Mouse (Mus musculus): ENCODE measurements around the gene Fndc4. TPM values are rescaled to one million over a fixed set of nuclear protein-coding genes. Genes with fewer than 3 reads are reported as not detected.
A peak's percentile ranks its signal among the peaks of the same experiment; 100 is the strongest.

Fndc4 gene
- polyA plus RNA-seq, 1 experiment, result 3.6 TPM

GRCm38 (mm10) chr5:31290521-31291360, 5.1 kb downstream of the Fndc4 start, which contains the start of gene Ift172:
Ift172 (minus strand) TSS chr5:31291116.
- Histone ChIP-seq H3K27ac (ENCODE audit: insufficient read depth, low read length) (peak within 1 kb of the TSS; percentile 90), H3K36me3 (ENCODE audit: control insufficient read depth, insufficient read depth, low read length) (peaks cover under 1% of the 10 kb centered on the region; the same call in 1 of the 2 replicates), H3K27me3 (ENCODE audit: control insufficient read depth, insufficient read depth, low read length) (peaks cover 7% of the 10 kb centered on the region), H3K4me3 (ENCODE audit: extremely low read depth, insufficient read depth, insufficient read length) (peak within 1 kb of the TSS; percentile 68), H3K4me1 (ENCODE audit: control insufficient read depth, insufficient read depth, insufficient read length) (peaks cover 24% of the 10 kb centered on the region)
- 1% methylated on average over 45 of the region's 45 CpGs for WGBS
- peak; percentile 23; the same call in 1 of the 2 replicates for TF ChIP-seq POLR2A (IDR thresholded peaks at IDR 0.05; ENCODE audit: low read depth, low read length)
- TF ChIP-seq CTCF (IDR thresholded peaks at IDR 0.05; ENCODE audit: extremely low read depth, insufficient read depth, insufficient read length, insufficient replicate concordance), result no peak
- DNase-seq (ENCODE audit: low read depth in 1 of 2, low spot score in 2 of 2), result peak; percentile 94 to 99

- Histone ChIP-seq H3K27me3 (ENCODE audit: control insufficient read depth, insufficient read depth, low read length) (no peaks in the 10 kb centered on the region), H3K4me3 (ENCODE audit: extremely low read depth, insufficient read depth, insufficient read length) (no peak overlapping the region), H3K27ac (ENCODE audit: insufficient read depth, low read length) (peak overlapping the region; percentile 82), H3K36me3 (ENCODE audit: control insufficient read depth, insufficient read depth, low read length) (peaks cover 2% of the 10 kb centered on the region; the same call in 1 of the 2 replicates), H3K4me1 (ENCODE audit: control insufficient read depth, insufficient read depth, insufficient read length) (peaks cover 18% of the 10 kb centered on the region; the same call in 1 of the 2 replicates)
- 70% methylated on average over 3 of the region's 3 CpGs for WGBS
- DNase-seq (ENCODE audit: low read depth in 1 of 2, low spot score in 2 of 2), result no peak
- no peak for TF ChIP-seq POLR2A (IDR thresholded peaks at IDR 0.05; ENCODE audit: low read depth, low read length)
- TF ChIP-seq CTCF (IDR thresholded peaks at IDR 0.05; ENCODE audit: extremely low read depth, insufficient read depth, insufficient read length, insufficient replicate concordance), result no peak
Measured at GRCm38 (mm10) chr5:31289626-31290230, 6.2 kb downstream of the Fndc4 start.

- peaks cover 18% of the 10 kb centered on the region; the same call in 1 of the 2 replicates for H3K4me1 ChIP-seq (ENCODE audit: control insufficient read depth, insufficient read depth, insufficient read length)
- H3K27ac ChIP-seq (ENCODE audit: insufficient read depth, low read length), result peak overlapping the region; percentile 94
- peaks cover 4% of the 10 kb centered on the region; the same call in 1 of the 2 replicates for H3K36me3 ChIP-seq (ENCODE audit: control insufficient read depth, insufficient read depth, low read length)
- no peaks in the 10 kb centered on the region for H3K27me3 ChIP-seq (ENCODE audit: control insufficient read depth, insufficient read depth, low read length)
- no peak for DNase-seq (ENCODE audit: low read depth in 1 of 2, low spot score in 2 of 2)
- WGBS, result 38% methylated on average over 3 of the region's 3 CpGs
- no peak for TF ChIP-seq CTCF (IDR thresholded peaks at IDR 0.05; ENCODE audit: extremely low read depth, insufficient read depth, insufficient read length, insufficient replicate concordance)
- no peak for TF ChIP-seq POLR2A (IDR thresholded peaks at IDR 0.05; ENCODE audit: low read depth, low read length)
- no peak overlapping the region for H3K4me3 ChIP-seq (ENCODE audit: extremely low read depth, insufficient read depth, insufficient read length)
Measured at GRCm38 (mm10) chr5:31288655-31289054, 7.2 kb downstream of the Fndc4 start.

- Histone ChIP-seq H3K36me3 (ENCODE audit: control insufficient read depth, insufficient read depth, low read length) (peaks cover 4% of the 10 kb centered on the region; the same call in 1 of the 2 replicates), H3K4me1 (ENCODE audit: control insufficient read depth, insufficient read depth, insufficient read length) (peaks cover 18% of the 10 kb centered on the region; the same call in 1 of the 2 replicates), H3K4me3 (ENCODE audit: extremely low read depth, insufficient read depth, insufficient read length) (no peak overlapping the region), H3K27ac (ENCODE audit: insufficient read depth, low read length) (peak overlapping the region; percentile 94), H3K27me3 (ENCODE audit: control insufficient read depth, insufficient read depth, low read length) (no peaks in the 10 kb centered on the region)
- TF ChIP-seq CTCF (IDR thresholded peaks at IDR 0.05; ENCODE audit: extremely low read depth, insufficient read depth, insufficient read length, insufficient replicate concordance), result no peak
- TF ChIP-seq POLR2A (IDR thresholded peaks at IDR 0.05; ENCODE audit: low read depth, low read length), result no peak
- peak in 1 of 2 experiments; percentile 64 for DNase-seq (ENCODE audit: low read depth in 1 of 2, low spot score in 2 of 2)
- 16% methylated on average over 4 of the region's 4 CpGs for WGBS
Measured at GRCm38 (mm10) chr5:31288225-31288624, 7.7 kb downstream of the Fndc4 start.

- Histone ChIP-seq H3K27ac (ENCODE audit: insufficient read depth, low read length) (peak overlapping the region; percentile 70), H3K4me3 (ENCODE audit: extremely low read depth, insufficient read depth, insufficient read length) (no peak overlapping the region), H3K36me3 (ENCODE audit: control insufficient read depth, insufficient read depth, low read length) (peaks cover 5% of the 10 kb centered on the region), H3K27me3 (ENCODE audit: control insufficient read depth, insufficient read depth, low read length) (no peaks in the 10 kb centered on the region), H3K4me1 (ENCODE audit: control insufficient read depth, insufficient read depth, insufficient read length) (peaks cover 5% of the 10 kb centered on the region; the same call in 1 of the 2 replicates)
- TF ChIP-seq POLR2A (IDR thresholded peaks at IDR 0.05; ENCODE audit: low read depth, low read length) (no peak), CTCF (IDR thresholded peaks at IDR 0.05; ENCODE audit: extremely low read depth, insufficient read depth, insufficient read length, insufficient replicate concordance) (no peak)
- 46% methylated on average over 20 of the region's 20 CpGs for WGBS
- peak in 1 of 2 experiments; percentile 40 for DNase-seq (ENCODE audit: low read depth in 1 of 2, low spot score in 2 of 2)
Measured at GRCm38 (mm10) chr5:31279245-31279988, 16.5 kb downstream of the Fndc4 start.

GRCm38 (mm10) chr5:31273018-31273417, 22.9 kb downstream of the Fndc4 start:
- whole genome bisulfite sequencing, result 89% methylated on average over 6 of the region's 6 CpGs

More at GRCm38 (mm10) chr5:31273018-31273417, 22.9 kb downstream of the Fndc4 start:
- Histone ChIP-seq H3K4me3 (ENCODE audit: extremely low read depth, insufficient read depth, insufficient read length) (no peak overlapping the region), H3K4me1 (ENCODE audit: control insufficient read depth, insufficient read depth, insufficient read length) (no peaks in the 10 kb centered on the region), H3K36me3 (ENCODE audit: control insufficient read depth, insufficient read depth, low read length) (no peaks in the 10 kb centered on the region; the same call in 1 of the 2 replicates), H3K27me3 (ENCODE audit: control insufficient read depth, insufficient read depth, low read length) (no peaks in the 10 kb centered on the region), H3K27ac (ENCODE audit: insufficient read depth, low read length) (no peak overlapping the region)
- no peak for TF ChIP-seq CTCF (IDR thresholded peaks at IDR 0.05; ENCODE audit: extremely low read depth, insufficient read depth, insufficient read length, insufficient replicate concordance)
- TF ChIP-seq POLR2A (IDR thresholded peaks at IDR 0.05; ENCODE audit: low read depth, low read length), result no peak
- no peak for DNase-seq (ENCODE audit: low read depth in 1 of 2, low spot score in 2 of 2)

Data from spleen, adult 2 months (tissue).